Mouse (Mus musculus) forebrain, embryonic 16.5 days (tissue): ENCODE data around the gene 4933407L21Rik. TPM values are rescaled to one million over a fixed set of nuclear protein-coding genes. Genes with fewer than 3 reads are reported as not detected.
A peak's percentile ranks its signal among the peaks of the same experiment; 100 is the strongest.

Source experiments
- ATAC-seq: fragments of 200-750 bp; cut with Nextera tagmentation; 2 replicates; pipeline ENCODE4 v1.8.0; 2017; ENCODE audit warnings: mild to moderate bottlenecking, moderate library complexity
- H3K27ac ChIP-seq: fragments of 300-500 bp; sonication (generic); 2 replicates; pipeline ENCODE4 v1.5.1; 2014; ENCODE audit warnings: low read length, control low read depth
- H3K27me3 ChIP-seq: fragments of 300-500 bp; sonication (generic); replicated peaks from 2 replicates; pipeline ENCODE4 v1.6.1; 2014; ENCODE audit warnings: low read length; ENCODE audit not compliant: control insufficient read depth, insufficient read depth
- H3K36me3 ChIP-seq: fragments of 300-500 bp; sonication (generic); 2 replicates; pipeline ENCODE4 v1.6.1; 2014; ENCODE audit not compliant: control insufficient read depth, insufficient read depth
- H3K4me1 ChIP-seq: fragments of 300-500 bp; sonication (generic); replicated peaks from 2 replicates; pipeline ENCODE4 v1.6.1; 2014; ENCODE audit warnings: low read length; ENCODE audit not compliant: control insufficient read depth, insufficient read depth
- H3K4me2 ChIP-seq: fragments of 300-500 bp; sonication (generic); 2 replicates; pipeline ENCODE4 v1.6.1; 2014; ENCODE audit warnings: mild to moderate bottlenecking, low read length, control low read depth
- H3K4me3 ChIP-seq: fragments of 300-500 bp; sonication (generic); replicated peaks from 2 replicates; pipeline ENCODE4 v1.5.1; 2014; ENCODE audit warnings: mild to moderate bottlenecking, low read length, control low read depth
- H3K9ac ChIP-seq: fragments of 300-500 bp; sonication (generic); replicated peaks from 2 replicates; pipeline ENCODE4 v1.6.1; 2014; ENCODE audit warnings: low read depth, low read length, control low read depth
- H3K9me3 ChIP-seq: fragments of 300-500 bp; sonication (generic); 2 replicates; pipeline ENCODE4 v1.6.1; 2016; ENCODE audit warnings: low read length; ENCODE audit not compliant: control insufficient read depth
- WGBS: fragments of 180-500 bp; shearing (Covaris S2); extraction: QIAGEN DNeasy Blood & Tissue Kit; methylation state at CpG from one replicate; pipeline ENCODE4 v1.1.7; 2014; 5-methylcytosine and 5-hydroxymethylcytosine counted together
- polyA plus RNA-seq: library from polyadenylated mRNA; unstranded; fragments of >200 nt; fragmentation: Nextera tagmentation; extraction: Ambion mirVana; gene quantifications from 2 replicates; pipeline ENCODE4 v1.2.1, GENCODE M21; 2015

Gene 4933407L21Rik
- polyA plus RNA-seq, 1 experiment from 2014 or later, result 5.6 TPM

GRCm38 (mm10) chr1:85913078-85913755 is 15.1 kb upstream of the 4933407L21Rik start:
- no peak for ATAC-seq
- 96% methylated on average over 7 of the region's 7 CpGs for WGBS

GRCm38 (mm10) chr1:85915890-85916289 is 12.4 kb upstream of the 4933407L21Rik start:
- peak overlapping the region; percentile 86; the same call in 1 of the 2 replicates for H3K27ac ChIP-seq

More at GRCm38 (mm10) chr1:85913078-85913755, 15.1 kb upstream of the 4933407L21Rik start:
- Histone ChIP-seq H3K36me3 (no peaks in the 10 kb centered on the region; the same call in 1 of the 2 replicates), H3K4me2 (no peak overlapping the region), H3K9me3 (no peaks in the 10 kb centered on the region), H3K27me3 (no peaks in the 10 kb centered on the region), H3K9ac (no peak overlapping the region), H3K4me1 (peaks cover 17% of the 10 kb centered on the region), H3K4me3 (no peak overlapping the region), H3K27ac (no peak overlapping the region)

GRCm38 (mm10) chr1:85916830-85917450 is 11.3 kb upstream of the 4933407L21Rik start:
- peak overlapping the region; percentile 9 for H3K4me2 ChIP-seq

More at GRCm38 (mm10) chr1:85915890-85916289, 12.4 kb upstream of the 4933407L21Rik start:
- no peaks in the 10 kb centered on the region for H3K36me3 ChIP-seq
- H3K27me3 ChIP-seq, result no peaks in the 10 kb centered on the region
- peaks cover 17% of the 10 kb centered on the region for H3K4me1 ChIP-seq
- no peak overlapping the region for H3K9ac ChIP-seq
- H3K9me3 ChIP-seq, result no peaks in the 10 kb centered on the region
- no peak overlapping the region for H3K4me2 ChIP-seq
- no peak overlapping the region for H3K4me3 ChIP-seq
- ATAC-seq, result no peak

DNA sequence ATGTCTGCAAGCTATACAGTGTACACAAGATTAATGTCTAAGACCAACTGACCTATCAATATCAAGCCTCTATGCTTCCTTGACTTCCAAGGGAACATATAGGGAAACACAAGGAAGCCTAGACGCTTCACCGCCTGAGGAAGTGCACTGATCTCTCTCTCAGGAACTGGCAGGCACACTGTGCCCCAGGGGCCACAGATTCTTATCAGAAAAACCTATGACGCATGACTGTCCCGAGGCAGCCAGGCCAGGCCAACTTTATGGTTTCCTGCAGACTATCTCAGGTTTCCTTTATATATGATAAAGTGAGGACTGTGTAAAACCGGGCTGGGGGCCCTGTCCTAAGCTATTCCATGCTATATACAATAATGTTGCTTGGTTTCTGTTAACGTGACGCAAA is 8.7 kb upstream of the 4933407L21Rik start:
- no peak overlapping the region for H3K4me2 ChIP-seq
- H3K36me3 ChIP-seq, result no peaks in the 10 kb centered on the region
- ATAC-seq, result no peak
- 94% methylated on average over 7 of the region's 7 CpGs for WGBS
- no peaks in the 10 kb centered on the region for H3K27me3 ChIP-seq
- no peak overlapping the region for H3K9ac ChIP-seq
- peaks cover 31% of the 10 kb centered on the region for H3K4me1 ChIP-seq
- no peak overlapping the region for H3K4me3 ChIP-seq
- H3K9me3 ChIP-seq, result no peaks in the 10 kb centered on the region
- H3K27ac ChIP-seq, result no peak overlapping the region

More at GRCm38 (mm10) chr1:85916830-85917450, 11.3 kb upstream of the 4933407L21Rik start:
- H3K4me3 ChIP-seq, result no peak overlapping the region
- H3K36me3 ChIP-seq, result no peaks in the 10 kb centered on the region
- no peaks in the 10 kb centered on the region for H3K27me3 ChIP-seq
- 1% methylated on average over 4 of the region's 4 CpGs for WGBS
- no peaks in the 10 kb centered on the region for H3K9me3 ChIP-seq
- H3K9ac ChIP-seq, result no peak overlapping the region
- H3K27ac ChIP-seq, result peak overlapping the region; percentile 86
- peaks cover 21% of the 10 kb centered on the region for H3K4me1 ChIP-seq
- ATAC-seq, result peak; percentile 92

DNA sequence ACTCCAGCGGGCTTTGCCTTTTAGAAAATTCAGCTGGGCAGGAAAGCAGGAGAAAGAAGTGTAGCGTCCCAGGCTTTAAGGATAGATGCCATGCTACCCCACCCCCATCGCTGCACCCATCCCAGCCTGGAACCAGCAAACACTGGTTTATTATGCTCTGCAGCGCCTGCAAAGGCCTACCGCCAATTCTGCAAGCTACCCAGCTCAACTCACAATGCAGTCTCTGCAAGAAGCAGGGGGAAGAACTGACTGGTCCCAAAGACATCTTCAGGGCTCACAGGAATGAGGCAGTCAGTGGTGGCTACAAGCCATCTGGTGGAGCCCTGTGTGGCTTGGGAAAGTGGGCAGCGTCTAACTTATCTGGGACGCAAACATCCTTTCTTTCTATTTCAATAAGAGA is 6.6 kb upstream of the 4933407L21Rik start:
- Histone ChIP-seq H3K27ac (0 out of 2 replicates have a peak overlapping the region, but pooled peaks have one; percentile 23), H3K36me3 (no peaks in the 10 kb centered on the region), H3K4me2 (no peak overlapping the region), H3K27me3 (no peaks in the 10 kb centered on the region), H3K4me3 (no peak overlapping the region), H3K9ac (no peak overlapping the region), H3K4me1 (peaks cover 25% of the 10 kb centered on the region), H3K9me3 (no peaks in the 10 kb centered on the region)
- peak; percentile 14; the same call in 1 of the 2 replicates for ATAC-seq
- WGBS, result 68% methylated on average over 7 of the region's 7 CpGs

DNA sequence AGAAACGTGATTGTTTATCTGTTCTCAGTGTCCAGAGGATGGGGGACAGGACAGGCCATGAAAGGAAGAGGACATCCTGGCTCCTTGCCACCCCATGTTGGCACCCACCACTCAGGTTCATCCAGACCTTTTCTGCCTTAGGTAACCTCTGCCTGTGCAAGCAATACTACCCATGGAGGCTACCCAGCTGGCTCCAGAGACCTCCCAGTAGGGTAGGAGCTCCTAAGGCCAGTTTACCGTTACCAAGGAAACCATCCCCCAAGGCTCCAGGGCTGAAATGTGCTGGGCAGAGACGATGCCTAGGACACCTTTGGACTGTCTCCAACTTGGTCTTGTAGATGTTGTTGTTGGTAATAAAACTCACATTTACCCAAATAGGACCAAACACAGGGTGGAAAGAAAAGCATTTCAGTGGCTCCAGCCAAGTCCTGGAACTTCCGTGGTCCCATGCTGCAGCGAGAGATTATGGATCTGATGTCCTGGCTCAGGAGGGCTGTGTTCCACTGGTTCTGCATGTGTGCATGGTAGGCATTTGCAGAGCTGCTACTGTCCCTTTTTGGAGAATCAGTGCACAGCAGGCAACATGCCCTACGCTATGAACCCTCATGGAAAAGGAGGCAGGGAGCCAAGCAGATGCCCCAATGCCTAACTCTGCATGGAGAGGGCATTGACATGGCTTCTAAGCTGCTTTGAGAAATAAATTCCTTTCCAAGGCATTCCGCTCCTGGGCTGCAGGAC is 6.0 kb upstream of the 4933407L21Rik start:
- Histone ChIP-seq H3K4me3 (no peak overlapping the region), H3K27me3 (no peaks in the 10 kb centered on the region), H3K9ac (no peak overlapping the region), H3K27ac (peak overlapping the region; percentile 23; the same call in 1 of the 2 replicates), H3K4me2 (no peak overlapping the region), H3K4me1 (peaks cover 19% of the 10 kb centered on the region), H3K36me3 (no peaks in the 10 kb centered on the region), H3K9me3 (no peaks in the 10 kb centered on the region)
- ATAC-seq, result peak; percentile 54
- WGBS, result 51% methylated on average over 7 of the region's 7 CpGs

DNA sequence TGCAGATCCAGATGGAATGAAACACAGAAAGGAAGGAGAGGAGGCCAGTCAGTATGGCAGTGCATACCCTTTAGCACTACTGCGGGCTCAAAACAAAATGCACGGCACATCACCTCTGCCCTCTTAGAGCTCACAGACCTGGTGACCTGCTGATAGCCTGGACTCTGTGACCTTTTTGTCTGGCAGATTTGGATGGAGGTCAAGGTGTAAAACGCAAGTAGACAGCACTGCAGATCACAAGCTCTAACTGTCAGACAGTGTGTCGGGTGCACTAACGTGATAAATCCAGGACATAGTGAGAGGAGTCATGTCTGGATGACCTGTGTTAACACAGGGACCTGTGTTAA is 5.4 kb upstream of the 4933407L21Rik start:
- ATAC-seq, result peak; percentile 11; the same call in 1 of the 2 replicates
- Histone ChIP-seq H3K4me2 (no peak overlapping the region), H3K27me3 (no peaks in the 10 kb centered on the region), H3K9me3 (no peaks in the 10 kb centered on the region), H3K4me1 (peaks cover 18% of the 10 kb centered on the region), H3K36me3 (no peaks in the 10 kb centered on the region), H3K4me3 (no peak overlapping the region), H3K27ac (no peak overlapping the region), H3K9ac (no peak overlapping the region)
- WGBS, result 82% methylated on average over 5 of the region's 5 CpGs

DNA sequence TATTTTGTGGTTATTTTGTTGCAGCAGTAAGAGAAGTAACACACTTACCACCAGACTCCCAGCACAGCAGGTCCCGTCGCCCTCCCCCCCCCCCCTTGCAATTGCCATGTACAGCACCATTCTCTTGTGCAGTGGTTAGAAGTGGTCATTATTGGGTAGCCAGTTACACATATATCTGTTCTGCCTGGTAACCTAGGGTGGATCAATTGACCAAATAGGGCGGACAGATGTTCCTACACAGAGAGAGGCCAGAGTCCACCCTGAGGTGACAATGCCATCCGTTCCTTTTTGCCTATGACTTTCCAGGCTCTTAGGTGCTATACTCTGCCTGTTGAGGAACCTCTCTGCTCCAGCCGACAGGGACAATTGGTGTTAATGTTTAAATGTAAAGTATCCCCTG is 3.1 kb upstream of the 4933407L21Rik start:
- ATAC-seq, result no peak
- Histone ChIP-seq H3K4me2 (no peak overlapping the region), H3K27ac (no peak overlapping the region), H3K4me3 (no peak overlapping the region), H3K9me3 (no peaks in the 10 kb centered on the region), H3K27me3 (no peaks in the 10 kb centered on the region), H3K4me1 (peaks cover 34% of the 10 kb centered on the region), H3K9ac (no peak overlapping the region), H3K36me3 (no peaks in the 10 kb centered on the region)
- 87% methylated on average over 5 of the region's 5 CpGs for WGBS

- 56% methylated on average over 4 of the region's 4 CpGs for WGBS
- Histone ChIP-seq H3K9me3 (no peaks in the 10 kb centered on the region), H3K4me2 (peak overlapping the region; percentile 15; the same call in 1 of the 2 replicates), H3K9ac (no peak overlapping the region), H3K27me3 (no peaks in the 10 kb centered on the region), H3K4me3 (no peak overlapping the region), H3K36me3 (no peaks in the 10 kb centered on the region), H3K27ac (peak overlapping the region; percentile 80), H3K4me1 (peaks cover 35% of the 10 kb centered on the region)
- ATAC-seq, result peak; percentile 41
Observed at GRCm38 (mm10) chr1:85928688-85929065, 394 bp downstream of the 4933407L21Rik start.
